Mouse (Mus musculus): ENCODE measurements around the gene Tbl1x. TPM values are rescaled to one million over a fixed set of nuclear protein-coding genes. Genes with fewer than 3 reads are reported as not detected.
"Not testable (repeated sequence)": the region's sequence is repeated elsewhere in the genome, so short reads cannot be mapped to it uniquely, and the experiment has no call there.

Tbl1x gene
- polyA plus RNA-seq, 1 experiment from 2014 or later = 69.9 TPM

- no peak for DNase-seq (ENCODE audit: low spot score)
- Histone ChIP-seq H3K27ac (replicated peaks) (no peak overlapping the region), H3K36me3 (peaks cover 7% of the 10 kb centered on the region; the same call in 1 of the 2 replicates), H3K4me1 (peaks cover 15% of the 10 kb centered on the region), H3K9me3 (replicated peaks) (no peaks in the 10 kb centered on the region), H3K27me3 (ENCODE audit: low read depth, poor library complexity, severe bottlenecking) (no peaks in the 10 kb centered on the region), H3K4me3 (no peak overlapping the region)
- 59% methylated on average over 8 of the region's 8 CpGs for WGBS
Measured at GRCm38 (mm10) chrX:77517274-77518085, 6.7 kb downstream of the Tbl1x start.

DNA sequence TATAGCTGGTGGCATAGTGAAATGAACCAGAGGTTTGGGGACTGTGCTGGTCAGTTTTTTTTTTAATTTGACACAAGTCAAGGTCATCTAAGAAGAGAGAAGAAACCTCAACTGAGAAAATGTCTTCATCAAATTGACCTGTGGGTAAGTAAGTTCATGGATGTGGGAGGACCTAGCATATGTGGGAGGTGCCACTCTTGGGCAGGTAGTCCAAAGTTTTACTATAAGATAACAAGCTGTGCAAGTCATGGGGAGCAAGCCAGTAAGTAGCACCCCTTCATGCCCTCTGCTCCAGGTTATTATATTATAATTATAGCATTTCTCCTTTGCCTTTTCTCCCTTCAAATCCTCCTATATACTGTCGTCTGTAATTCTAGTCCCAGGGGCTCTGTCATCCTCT lies 8.1 kb downstream of the Tbl1x start:
- no peak for DNase-seq (ENCODE audit: low spot score)
- Histone ChIP-seq H3K4me3 (no peak overlapping the region), H3K27me3 (ENCODE audit: low read depth, poor library complexity, severe bottlenecking) (no peaks in the 10 kb centered on the region), H3K4me1 (peaks cover 21% of the 10 kb centered on the region), H3K36me3 (peaks cover 7% of the 10 kb centered on the region; the same call in 1 of the 2 replicates), H3K27ac (replicated peaks) (no peak overlapping the region), H3K9me3 (replicated peaks) (no peaks in the 10 kb centered on the region)
- WGBS = 63% methylated on average over 1 of the region's 1 CpGs

GRCm38 (mm10) chrX:77522842-77523375 lies 12.1 kb downstream of the Tbl1x start:
- DNase-seq (ENCODE audit: low spot score) = no peak
- Histone ChIP-seq H3K4me3 (no peak overlapping the region), H3K36me3 (peaks cover 23% of the 10 kb centered on the region; the same call in 1 of the 2 replicates), H3K27me3 (ENCODE audit: low read depth, poor library complexity, severe bottlenecking) (no peaks in the 10 kb centered on the region), H3K9me3 (replicated peaks) (no peaks in the 10 kb centered on the region), H3K27ac (replicated peaks) (no peak overlapping the region), H3K4me1 (peaks cover 31% of the 10 kb centered on the region)
- WGBS = 55% methylated on average over 3 of the region's 3 CpGs

- peaks cover 31% of the 10 kb centered on the region for H3K4me1 ChIP-seq
- no peak overlapping the region for H3K27ac ChIP-seq (replicated peaks)
- H3K9me3 ChIP-seq (replicated peaks) = no peaks in the 10 kb centered on the region
- WGBS = 32% methylated on average over 1 of the region's 1 CpGs
- H3K4me3 ChIP-seq = no peak overlapping the region
- peaks cover 21% of the 10 kb centered on the region for H3K36me3 ChIP-seq
- H3K27me3 ChIP-seq (ENCODE audit: low read depth, poor library complexity, severe bottlenecking) = no peaks in the 10 kb centered on the region
- DNase-seq (ENCODE audit: low spot score) = no peak
Measured at GRCm38 (mm10) chrX:77525179-77525578, 14.4 kb downstream of the Tbl1x start.

DNA sequence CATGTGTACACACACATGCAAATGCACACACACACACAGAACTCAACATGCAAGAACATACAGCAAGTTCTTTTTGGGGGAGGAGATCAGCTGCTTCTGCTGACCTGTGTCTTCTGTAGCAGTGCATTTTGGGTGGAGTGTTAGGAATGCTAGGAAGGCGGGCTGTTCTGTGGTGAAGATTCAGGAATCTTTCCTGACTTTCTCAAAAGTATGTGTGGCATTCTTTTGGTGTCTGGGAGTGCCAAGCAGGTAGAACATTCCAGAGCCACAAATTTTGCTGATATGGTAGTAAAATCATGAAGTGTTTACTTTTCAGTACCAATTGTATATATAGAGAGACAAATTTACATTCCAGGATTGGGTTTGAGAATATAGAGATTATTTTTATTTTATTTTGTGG lies 17.6 kb downstream of the Tbl1x start:
- DNase-seq (ENCODE audit: low spot score) = no peak
- 87% methylated on average over 1 of the region's 1 CpGs for WGBS
- H3K27me3 ChIP-seq (ENCODE audit: low read depth, poor library complexity, severe bottlenecking) = no peaks in the 10 kb centered on the region

DNA sequence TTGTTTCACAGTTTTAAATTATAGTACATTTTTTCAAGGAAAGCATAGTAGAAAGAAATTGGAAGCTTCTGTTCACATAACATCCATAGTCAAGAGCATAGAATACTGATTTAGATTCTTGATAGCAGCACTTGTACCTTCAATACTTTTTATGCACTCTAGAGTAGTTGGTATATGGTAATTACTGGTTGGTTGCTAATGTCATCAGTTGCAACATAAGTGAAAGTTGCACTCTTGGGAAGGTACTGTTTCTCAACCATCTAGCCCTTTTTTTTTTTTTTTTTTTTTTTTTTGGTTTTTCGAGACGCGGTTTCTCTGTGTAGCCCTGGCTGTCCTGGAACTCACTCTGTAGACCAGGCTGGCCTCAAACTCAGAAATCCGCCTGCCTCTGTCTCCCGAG lies 20.2 kb downstream of the Tbl1x start:
- Histone ChIP-seq H3K9me3 (replicated peaks) (no peaks in the 10 kb centered on the region), H3K27me3 (ENCODE audit: low read depth, poor library complexity, severe bottlenecking) (no peaks in the 10 kb centered on the region), H3K27ac (replicated peaks) (no peak overlapping the region), H3K36me3 (peaks cover 20% of the 10 kb centered on the region), H3K4me3 (no peak overlapping the region), H3K4me1 (no peaks in the 10 kb centered on the region)
- WGBS = 85% methylated on average over 4 of the region's 5 CpGs
- DNase-seq (ENCODE audit: low spot score) = no peak

More for the DNA sequence above, 17.6 kb downstream of the Tbl1x start:
- Histone ChIP-seq H3K36me3 (peaks cover 21% of the 10 kb centered on the region), H3K27ac (replicated peaks) (no peak overlapping the region), H3K9me3 (replicated peaks) (no peaks in the 10 kb centered on the region), H3K4me1 (peaks cover 19% of the 10 kb centered on the region), H3K4me3 (no peak overlapping the region)

GRCm38 (mm10) chrX:77533922-77534321 lies 23.1 kb downstream of the Tbl1x start:
- DNase-seq (ENCODE audit: low spot score) = no peak
- no peak overlapping the region for H3K4me3 ChIP-seq
- no peaks in the 10 kb centered on the region for H3K9me3 ChIP-seq (replicated peaks)
- WGBS = 80% methylated on average over 2 of the region's 2 CpGs
- no peak overlapping the region for H3K27ac ChIP-seq (replicated peaks)
- no peaks in the 10 kb centered on the region for H3K4me1 ChIP-seq
- H3K36me3 ChIP-seq = no peaks in the 10 kb centered on the region
- H3K27me3 ChIP-seq (ENCODE audit: low read depth, poor library complexity, severe bottlenecking) = no peaks in the 10 kb centered on the region

DNA sequence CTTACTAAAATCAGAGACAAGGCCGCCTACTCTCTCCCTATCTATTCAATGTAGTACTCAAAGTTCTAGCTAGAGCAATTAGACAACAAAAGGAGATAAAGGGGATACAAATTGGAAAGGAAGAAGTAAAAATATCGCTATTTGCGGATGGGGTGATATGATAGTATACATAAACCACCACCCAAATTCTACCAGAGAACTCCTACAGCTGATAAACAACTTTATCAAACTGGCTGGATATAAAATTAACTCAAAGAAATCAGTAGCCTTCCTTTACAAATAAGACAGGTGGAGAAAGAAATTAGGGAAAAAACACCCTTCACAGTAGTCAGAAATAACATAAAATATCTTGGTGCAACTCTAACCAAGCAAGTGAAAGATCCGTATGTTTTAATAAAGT lies 29.0 kb downstream of the Tbl1x start:
- H3K4me3 ChIP-seq = not testable (repeated sequence)

GRCm38 (mm10) chrX:77544003-77544402 lies 33.2 kb downstream of the Tbl1x start:
- no peaks in the 10 kb centered on the region for H3K4me1 ChIP-seq
- no peaks in the 10 kb centered on the region for H3K9me3 ChIP-seq (replicated peaks)

More for the DNA sequence above, 29.0 kb downstream of the Tbl1x start:
- H3K27me3 ChIP-seq (ENCODE audit: low read depth, poor library complexity, severe bottlenecking); DNase-seq (ENCODE audit: low spot score); H3K27ac ChIP-seq (replicated peaks); H3K36me3 ChIP-seq; H3K9me3 ChIP-seq (replicated peaks); H3K4me1 ChIP-seq: not testable (repeated sequence)
- WGBS = 90% methylated on average over 4 of the region's 4 CpGs

DNA sequence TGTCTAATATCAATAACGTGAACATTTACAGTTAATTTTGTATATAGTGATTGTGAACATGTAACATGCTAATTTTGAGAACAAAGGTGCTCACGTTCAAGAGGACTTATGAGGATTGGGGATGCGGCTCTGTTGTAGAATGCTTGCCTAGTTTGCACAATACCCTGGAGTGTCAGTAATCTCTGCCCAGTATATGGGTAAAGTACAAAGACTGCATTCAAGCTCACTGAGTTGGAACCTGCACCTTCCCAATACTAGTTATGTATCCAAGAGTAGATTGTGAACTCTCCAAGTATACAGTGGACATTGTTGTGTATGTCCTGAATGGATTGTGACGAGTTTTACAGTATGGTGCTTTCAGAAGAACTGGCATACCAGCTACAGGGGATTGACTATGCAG lies 33.7 kb downstream of the Tbl1x start:
- no peaks in the 10 kb centered on the region for H3K36me3 ChIP-seq
- no peaks in the 10 kb centered on the region for H3K9me3 ChIP-seq (replicated peaks)
- H3K27me3 ChIP-seq (ENCODE audit: low read depth, poor library complexity, severe bottlenecking) = no peaks in the 10 kb centered on the region
- 66% methylated on average over 4 of the region's 4 CpGs for WGBS
- H3K27ac ChIP-seq (replicated peaks) = no peak overlapping the region
- no peak overlapping the region for H3K4me3 ChIP-seq
- no peaks in the 10 kb centered on the region for H3K4me1 ChIP-seq
- no peak for DNase-seq (ENCODE audit: low spot score)

More at GRCm38 (mm10) chrX:77544003-77544402, 33.2 kb downstream of the Tbl1x start:
- DNase-seq (ENCODE audit: low spot score) = no peak
- Histone ChIP-seq H3K27ac (replicated peaks) (no peak overlapping the region), H3K36me3 (no peaks in the 10 kb centered on the region), H3K27me3 (ENCODE audit: low read depth, poor library complexity, severe bottlenecking) (no peaks in the 10 kb centered on the region), H3K4me3 (no peak overlapping the region)

DNA sequence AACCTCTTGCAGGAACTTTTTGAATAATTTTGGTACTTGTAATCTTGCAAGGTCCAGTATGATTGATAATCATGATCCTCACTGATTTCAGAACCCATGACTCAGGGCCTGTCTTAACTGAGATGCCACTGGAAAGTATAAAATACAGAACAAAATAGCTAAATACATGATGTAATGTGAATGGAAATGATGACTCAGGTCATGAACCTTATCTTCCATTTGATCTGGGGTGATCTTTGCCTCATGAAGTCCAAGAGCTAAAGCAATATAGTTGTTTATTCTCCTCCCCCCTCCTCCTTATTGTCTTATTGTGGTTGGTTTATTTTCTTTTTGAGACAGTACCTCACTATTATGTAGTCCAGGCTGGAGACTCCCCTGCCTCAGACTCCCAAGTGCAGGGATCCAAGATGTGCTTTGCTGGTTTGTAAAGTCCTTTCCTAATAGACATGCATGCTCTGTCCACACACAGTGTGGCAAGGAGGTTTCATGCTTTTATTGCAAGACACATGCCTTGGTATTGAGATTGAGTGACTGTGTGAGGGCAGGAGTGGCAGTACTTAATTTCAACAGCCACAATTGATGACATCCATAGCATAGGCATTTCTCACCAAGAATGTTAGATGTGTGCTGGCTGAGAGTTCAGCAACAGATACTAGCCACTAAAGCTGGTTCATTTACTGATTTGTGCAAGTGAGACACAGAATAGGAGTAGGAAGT lies 34.7 kb downstream of the Tbl1x start:
- Histone ChIP-seq H3K9me3 (replicated peaks) (no peaks in the 10 kb centered on the region), H3K27me3 (ENCODE audit: low read depth, poor library complexity, severe bottlenecking) (no peaks in the 10 kb centered on the region), H3K36me3 (no peaks in the 10 kb centered on the region), H3K27ac (replicated peaks) (no peak overlapping the region), H3K4me3 (no peak overlapping the region), H3K4me1 (no peaks in the 10 kb centered on the region)
- no peak for DNase-seq (ENCODE audit: low spot score)

DNA sequence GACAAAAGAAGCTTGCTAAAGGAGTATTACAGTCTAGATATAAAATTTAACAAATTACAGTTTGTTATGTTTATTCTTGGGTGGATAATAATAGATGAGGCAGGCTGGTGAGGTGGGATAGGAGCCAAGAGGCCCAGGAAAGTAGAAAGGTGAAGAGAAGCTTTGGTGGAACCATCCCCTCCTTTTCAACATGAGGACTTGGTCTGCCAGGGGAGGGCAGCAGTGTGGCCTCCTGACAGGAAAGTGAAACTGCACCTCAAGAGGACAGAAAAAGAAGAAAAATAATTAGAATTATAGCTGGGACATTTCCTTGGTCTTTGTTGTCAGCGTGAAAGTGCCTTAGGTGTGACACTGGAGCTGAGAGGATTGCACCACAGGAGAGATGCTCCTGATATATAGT lies 35.6 kb downstream of the Tbl1x start:
- no peak for DNase-seq (ENCODE audit: low spot score)
- Histone ChIP-seq H3K4me3 (no peak overlapping the region), H3K9me3 (replicated peaks) (no peaks in the 10 kb centered on the region), H3K4me1 (no peaks in the 10 kb centered on the region), H3K36me3 (no peaks in the 10 kb centered on the region), H3K27me3 (ENCODE audit: low read depth, poor library complexity, severe bottlenecking) (no peaks in the 10 kb centered on the region), H3K27ac (replicated peaks) (no peak overlapping the region)
- WGBS = 83% methylated on average over 1 of the region's 1 CpGs

DNA sequence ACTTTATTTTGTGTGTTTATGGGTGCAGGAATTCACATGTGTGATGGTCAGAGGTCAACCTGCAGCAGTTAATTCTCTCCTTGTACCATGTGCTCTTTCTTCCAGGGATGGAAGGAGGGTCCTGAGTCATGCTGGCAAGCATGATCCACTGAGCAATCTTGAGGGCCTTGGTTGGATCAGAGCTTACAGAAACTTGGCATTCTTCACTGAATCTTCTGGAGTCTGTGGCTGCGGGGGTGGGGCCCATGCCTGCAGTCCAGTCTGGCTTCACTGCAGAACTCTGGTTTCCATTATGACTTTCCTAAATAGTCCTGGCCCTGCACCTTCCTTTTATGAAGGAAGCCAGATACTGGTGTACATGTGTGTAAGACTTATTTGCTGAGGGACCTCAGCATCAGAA lies 38.1 kb downstream of the Tbl1x start:
- no peak overlapping the region for H3K27ac ChIP-seq (replicated peaks)
- WGBS = 86% methylated on average over 1 of the region's 1 CpGs
- H3K4me3 ChIP-seq = no peak overlapping the region
- DNase-seq (ENCODE audit: low spot score) = no peak
- no peaks in the 10 kb centered on the region for H3K4me1 ChIP-seq
- no peaks in the 10 kb centered on the region for H3K27me3 ChIP-seq (ENCODE audit: low read depth, poor library complexity, severe bottlenecking)
- no peaks in the 10 kb centered on the region for H3K9me3 ChIP-seq (replicated peaks)
- H3K36me3 ChIP-seq = no peaks in the 10 kb centered on the region
